Mouse (Mus musculus) testis, postnatal 14 days (tissue): ENCODE measurements at regions not wholly inside any gene's neighbourhood (a gene's known extent, or its start where the extent isn't known, plus 50 kb on each side); places are given as distances from the start of the nearest gene placed in this dataset.
A peak's percentile ranks its signal among the peaks of the same experiment; 100 is the strongest.

ENCODE experiments used
- DNase-seq: peaks from one replicate; pipeline ENCODE4 v3.0.0; 2021; ENCODE audit warnings: low spot score

DNA sequence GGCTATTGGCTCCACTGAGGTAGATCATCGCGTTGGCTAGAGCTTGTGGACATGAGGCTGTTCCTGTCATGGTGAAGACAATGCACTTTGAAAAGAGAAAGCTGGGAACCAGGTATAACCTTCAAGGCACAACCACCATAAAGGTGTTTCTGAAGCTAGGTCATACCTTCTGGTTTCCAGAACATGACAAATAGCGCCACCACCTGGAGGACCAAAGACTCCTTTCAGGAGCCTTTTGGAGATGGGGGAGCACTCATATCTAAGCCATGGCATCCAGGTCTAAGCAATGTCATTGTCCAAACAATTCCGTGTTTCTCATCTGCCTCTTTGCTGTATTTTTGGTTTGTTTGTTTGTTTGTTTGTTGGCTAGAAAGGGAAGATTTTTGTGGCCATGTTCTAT, 113.7 kb upstream of the Lsm14a start:
- DNase-seq: no peak

DNA sequence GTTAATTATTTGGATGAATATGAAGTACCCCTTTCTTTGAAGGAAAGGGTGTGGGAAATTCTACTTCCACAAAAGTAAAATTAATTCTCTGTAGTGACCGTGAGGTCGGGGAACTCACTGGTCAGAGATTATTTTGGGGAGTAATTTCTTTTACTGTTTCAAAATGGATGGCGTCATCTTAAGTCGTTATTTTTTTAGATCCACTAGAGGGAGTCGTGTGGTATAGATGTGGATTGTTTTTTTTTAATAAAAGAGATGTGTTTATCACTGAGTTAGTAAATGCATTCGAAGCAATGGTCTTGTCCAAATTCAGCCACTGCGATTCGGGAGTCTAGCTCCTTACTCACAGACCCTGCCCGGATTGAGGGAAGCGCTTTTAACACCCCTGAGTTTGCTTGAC, 100.8 kb upstream of the Lsm14a start:
- no peak for DNase-seq

DNA sequence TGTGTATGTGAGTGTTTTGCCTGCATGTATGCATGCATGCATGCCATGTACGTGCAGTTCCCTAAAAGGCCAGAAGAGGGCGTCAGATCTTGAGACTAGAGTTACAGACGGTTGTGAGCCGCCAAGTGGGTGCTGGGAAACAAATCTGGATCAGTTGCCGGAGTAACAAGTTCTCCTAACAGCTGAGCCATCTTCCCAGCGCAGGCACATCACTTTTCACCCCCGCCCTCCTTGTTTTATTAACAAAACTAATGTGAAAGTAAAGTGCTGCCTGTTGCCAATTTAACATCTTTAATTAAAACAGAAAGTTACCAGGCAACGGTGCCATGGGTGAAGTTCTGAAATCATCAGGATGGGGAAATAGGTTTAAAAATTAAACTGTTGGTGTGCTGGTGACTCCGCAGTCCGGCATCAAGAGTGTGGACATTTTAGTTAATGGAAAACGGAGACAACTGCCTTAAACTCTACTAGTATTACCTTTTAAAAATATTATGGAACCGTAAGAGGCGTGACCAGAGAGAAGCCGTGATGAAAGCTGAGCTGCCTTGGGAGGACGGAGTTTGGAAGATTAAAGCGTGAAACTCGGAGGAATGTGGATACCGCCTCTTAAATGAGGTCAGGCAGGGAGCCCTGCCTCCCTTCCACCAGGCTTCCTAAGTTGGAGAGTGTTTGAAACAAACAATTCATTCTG, 91.9 kb upstream of the Lsm14a start:
- DNase-seq: peak; percentile 80

DNA sequence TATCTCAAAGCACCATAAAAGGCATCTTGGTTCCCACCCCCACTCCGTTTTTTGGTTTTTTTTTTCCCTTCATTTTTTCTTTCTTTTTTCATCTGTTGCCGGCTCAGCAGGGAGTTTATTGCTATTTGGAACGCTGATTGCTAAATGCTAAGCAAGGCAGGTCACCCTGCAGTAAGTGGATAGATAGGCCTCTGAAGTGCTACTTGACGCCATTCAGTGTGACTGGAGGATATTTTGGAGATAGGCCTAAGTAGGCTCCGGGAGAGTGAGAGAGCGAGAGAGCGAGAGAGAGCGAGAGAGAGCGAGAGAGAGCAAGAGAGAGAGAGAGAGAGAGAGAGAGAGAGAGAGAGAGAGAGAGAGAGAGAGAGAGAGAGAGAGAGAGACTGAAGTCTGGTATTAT, 90.3 kb upstream of the Lsm14a start:
- no peak for DNase-seq

DNA sequence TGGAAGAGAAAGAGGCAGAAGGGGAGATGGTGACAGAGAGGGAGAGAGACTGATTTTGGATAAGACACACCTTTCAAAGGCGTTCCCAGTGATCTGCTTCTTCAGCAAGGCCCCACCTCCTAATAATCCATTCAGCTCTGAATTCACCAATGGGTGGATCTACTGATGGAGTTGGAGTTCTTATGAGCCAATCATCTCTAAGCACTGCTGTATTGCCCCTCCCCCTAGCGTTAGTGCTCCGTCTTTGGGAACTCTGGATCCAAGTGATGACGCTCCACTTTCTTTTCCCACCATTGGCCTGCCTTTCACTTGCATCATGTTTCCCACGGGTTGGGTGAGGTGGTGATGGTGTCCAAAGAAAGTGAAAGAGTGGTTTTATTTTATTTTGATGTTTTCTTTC, 87.7 kb upstream of the Lsm14a start:
- DNase-seq: peak; percentile 63

DNA sequence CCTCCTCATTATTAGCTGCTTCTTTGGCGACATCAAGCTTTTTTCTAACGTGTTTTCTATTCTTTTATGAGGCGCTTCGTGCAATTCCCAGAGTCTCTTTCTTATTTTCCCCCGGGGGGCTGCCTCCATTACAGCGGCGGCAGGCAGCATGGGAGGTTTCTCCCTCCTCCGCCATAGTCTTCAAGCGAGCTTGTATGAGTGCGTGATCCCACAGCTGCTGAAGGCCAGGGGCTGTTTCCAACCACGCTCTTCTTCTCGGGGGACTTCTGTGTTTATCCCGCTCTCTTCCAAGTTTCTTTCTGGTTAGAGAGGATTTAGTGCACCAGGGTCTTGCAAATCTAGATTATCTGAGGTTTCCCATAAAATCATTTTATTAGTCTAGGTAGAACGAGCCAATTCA, 77.9 kb upstream of the Lsm14a start:
- no peak for DNase-seq

DNA sequence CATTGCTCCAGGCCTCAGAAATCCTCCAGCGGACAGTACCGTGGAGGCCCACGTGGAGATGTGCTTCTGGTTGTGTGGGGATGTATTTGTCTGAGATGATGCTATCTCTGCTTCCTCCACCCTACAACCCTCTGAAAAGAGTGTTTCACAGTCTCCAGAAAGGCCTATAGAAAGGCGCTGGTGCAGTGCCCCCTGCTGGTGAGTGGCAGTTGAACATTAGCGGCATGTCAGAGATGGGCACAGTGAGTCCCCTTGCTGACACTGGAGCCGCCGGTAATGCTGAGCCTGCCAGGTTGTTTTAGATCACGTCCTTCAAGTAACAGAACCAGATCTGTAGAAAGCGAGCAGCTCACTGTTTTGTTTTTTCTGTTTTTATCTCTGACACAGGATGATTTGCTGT, 69.0 kb upstream of the Lsm14a start:
- DNase-seq: peak; percentile 45

DNA sequence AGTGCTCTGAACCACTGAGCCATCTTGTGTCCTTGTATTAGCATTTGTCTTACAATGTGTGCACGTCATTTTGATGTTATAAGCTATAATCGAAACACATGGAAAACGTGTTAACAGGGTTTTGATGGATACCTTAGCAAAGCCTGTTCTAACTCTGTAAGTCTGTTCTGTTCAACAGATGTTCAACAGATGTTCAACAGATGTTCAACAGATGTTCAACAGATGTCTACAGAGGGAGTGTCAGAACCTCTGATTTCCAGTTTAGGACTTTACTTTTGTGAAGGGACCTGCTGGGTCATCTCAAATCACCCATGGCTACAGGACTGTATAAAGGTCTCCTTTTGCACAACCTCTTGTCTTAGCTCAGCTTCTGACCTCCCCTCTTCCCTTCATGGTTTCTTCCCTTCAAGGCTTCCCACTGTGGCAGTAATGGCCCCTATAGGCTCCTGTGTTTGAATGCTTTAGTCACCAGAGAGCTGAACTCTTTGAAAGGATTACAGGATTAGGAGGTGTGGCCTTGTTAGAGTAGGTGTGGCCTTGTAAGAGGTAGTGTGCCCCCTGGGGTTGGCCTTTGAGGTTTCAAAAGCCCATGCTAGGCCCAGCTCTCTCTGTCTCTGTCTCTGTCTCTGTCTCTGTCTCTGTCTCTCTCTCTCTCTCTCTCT, 66.8 kb upstream of the Lsm14a start:
- DNase-seq: no peak

DNA sequence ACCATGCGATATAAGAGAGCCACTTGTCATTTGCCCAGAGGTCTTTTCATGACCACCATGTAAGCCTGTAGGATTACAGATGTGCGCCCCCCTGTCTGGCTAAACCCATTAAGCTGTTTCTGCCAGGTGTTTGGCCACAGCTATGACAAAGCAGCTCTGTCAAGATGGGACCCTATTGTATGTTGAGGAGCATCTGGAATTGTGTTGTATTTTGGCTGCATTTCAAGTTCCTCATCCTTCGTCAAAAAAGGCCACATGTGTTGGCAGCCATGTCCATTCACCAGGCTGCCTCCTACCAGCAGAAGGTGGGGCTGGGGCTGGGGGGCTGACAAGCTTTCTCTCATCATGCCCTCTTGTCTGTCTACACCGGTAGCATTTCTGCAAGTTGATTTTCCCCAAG, 65.7 kb upstream of the Lsm14a start:
- no peak for DNase-seq

DNA sequence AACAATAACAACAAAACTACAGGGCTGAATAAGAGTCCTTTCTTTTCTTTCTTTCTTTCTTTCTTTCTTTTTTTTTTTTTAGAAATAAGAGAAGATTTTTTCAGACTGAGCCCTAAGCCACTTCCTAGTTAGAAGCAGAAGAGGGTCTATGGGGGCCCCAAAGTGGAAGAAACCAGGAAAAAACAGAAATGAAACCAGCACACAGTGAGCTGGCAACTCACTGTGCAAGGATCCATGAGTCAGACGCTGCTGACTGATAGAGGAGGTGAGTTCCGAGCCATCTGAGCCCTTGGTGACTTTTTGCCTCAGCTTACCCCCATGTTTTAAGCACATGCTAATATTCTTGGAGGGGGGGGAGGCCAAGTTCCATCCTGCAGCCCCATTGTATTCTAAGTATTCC, 55.2 kb upstream of the Lsm14a start:
- DNase-seq: no peak

DNA sequence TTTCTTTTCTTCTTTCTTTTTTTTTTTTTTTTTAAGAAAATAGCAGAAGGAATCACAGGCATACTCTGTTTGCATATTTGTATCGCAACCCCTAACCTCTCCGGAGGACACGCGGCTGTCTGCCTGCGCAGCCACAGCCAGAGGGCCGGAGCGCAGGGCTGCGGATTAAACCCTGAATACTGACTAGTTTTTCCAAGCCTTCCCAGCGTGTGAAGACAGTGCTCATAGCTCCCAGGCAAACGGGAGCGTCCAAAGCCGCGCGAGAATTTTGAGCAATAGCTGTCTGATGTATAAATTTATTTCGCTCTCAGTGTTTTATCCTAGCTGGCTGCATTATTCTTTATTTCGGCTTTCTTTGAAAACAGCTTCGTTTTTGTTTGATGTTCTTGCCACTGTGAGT, 51.1 kb upstream of the Lsm14a start:
- DNase-seq: no peak
